Mouse (Mus musculus) kidney, adult 2 months (tissue): ENCODE measurements at regions not wholly inside any gene's neighbourhood (a gene's known extent, or its start where the extent isn't known, plus 50 kb on each side); places are given as distances from the start of the nearest gene placed in this dataset.

ENCODE experiments used
- CTCF ChIP-seq: fragments of 200-500 bp; conservative IDR thresholded peaks from 2 replicates; pipeline ENCODE4 v1.5.1; 2011; ENCODE audit warnings: low read depth, mild to moderate bottlenecking, control low read depth, low read length, moderate library complexity, mixed read lengths; ENCODE audit not compliant: insufficient read depth, insufficient read length
- POLR2A ChIP-seq: fragments of 200-500 bp; IDR thresholded peaks from one replicate; pipeline ENCODE4 v1.6.1; 2011; ENCODE audit warnings: low read depth, low read length, control low read depth

DNA sequence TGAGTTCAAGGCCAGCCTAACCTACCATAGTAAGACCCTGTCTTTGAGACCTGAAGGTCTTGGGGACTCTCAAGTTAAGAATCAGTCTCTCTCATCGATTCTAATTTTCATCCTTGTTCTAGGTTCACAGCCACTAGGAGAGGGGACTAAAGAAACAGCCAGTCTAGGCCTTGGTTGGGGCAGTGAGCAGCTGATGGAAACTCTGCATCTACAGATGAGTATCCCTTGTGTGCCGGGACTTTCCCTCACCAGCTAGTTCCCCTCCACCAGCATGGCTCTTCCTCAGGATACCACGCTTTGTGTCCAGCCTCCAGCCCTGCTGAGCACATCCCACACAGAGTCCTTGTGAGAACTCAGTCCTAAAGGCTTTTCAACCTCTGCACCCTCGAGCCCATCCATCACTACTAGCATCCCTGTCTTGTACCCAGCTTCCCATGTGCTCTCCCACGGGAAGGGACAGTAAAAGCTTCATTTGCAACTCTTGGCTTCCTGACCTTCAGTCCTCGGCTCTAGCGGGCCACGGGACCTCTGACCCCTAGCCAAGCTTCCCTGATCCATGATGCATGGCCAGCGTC, 74.6 kb downstream of the Hif1an start:
- no peak for TF ChIP-seq POLR2A
- no peak for TF ChIP-seq CTCF
